Mouse (Mus musculus): ENCODE measurements around the gene Hcrtr1. TPM values are rescaled to one million over a fixed set of nuclear protein-coding genes. Genes with fewer than 3 reads are reported as not detected.

Gene Hcrtr1
- polyA plus RNA-seq, 1 experiment = 4.5 TPM

GRCm38 (mm10) chr4:130169411-130169971, 30.3 kb upstream of the Hcrtr1 start:
- no peak overlapping the region for H3K27ac ChIP-seq (ENCODE audit: insufficient read depth, low read length)
- no peak overlapping the region for H3K4me3 ChIP-seq (ENCODE audit: insufficient read depth, low read length)
- H3K4me1 ChIP-seq (ENCODE audit: control insufficient read depth, insufficient read depth, low read length) = no peaks in the 10 kb centered on the region
- TF ChIP-seq POLR2A (IDR thresholded peaks at IDR 0.05; ENCODE audit: extremely low read depth, insufficient read depth, low read length) (no peak), CTCF (IDR thresholded peaks at IDR 0.05; ENCODE audit: extremely low read depth, insufficient read depth, low read length) (no peak)

- H3K27ac ChIP-seq (ENCODE audit: insufficient read depth, low read length) = no peak overlapping the region
- H3K4me1 ChIP-seq (ENCODE audit: control insufficient read depth, insufficient read depth, low read length) = no peaks in the 10 kb centered on the region
- no peak for TF ChIP-seq CTCF (IDR thresholded peaks at IDR 0.05; ENCODE audit: extremely low read depth, insufficient read depth, low read length)
- no peak overlapping the region for H3K4me3 ChIP-seq (ENCODE audit: insufficient read depth, low read length)
Observed at GRCm38 (mm10) chr4:130168280-130169183, 29.4 kb upstream of the Hcrtr1 start.

- TF ChIP-seq CTCF (IDR thresholded peaks at IDR 0.05; ENCODE audit: extremely low read depth, insufficient read depth, low read length) (no peak), POLR2A (IDR thresholded peaks at IDR 0.05; ENCODE audit: extremely low read depth, insufficient read depth, low read length) (no peak)
- no peak overlapping the region for H3K4me3 ChIP-seq (ENCODE audit: insufficient read depth, low read length)
- H3K27ac ChIP-seq (ENCODE audit: insufficient read depth, low read length) = no peak overlapping the region
- no peaks in the 10 kb centered on the region for H3K4me1 ChIP-seq (ENCODE audit: control insufficient read depth, insufficient read depth, low read length)
Observed at GRCm38 (mm10) chr4:130167814-130168213, 28.7 kb upstream of the Hcrtr1 start.

GRCm38 (mm10) chr4:130167321-130167720, 28.2 kb upstream of the Hcrtr1 start:
- no peak overlapping the region for H3K27ac ChIP-seq (ENCODE audit: insufficient read depth, low read length)
- TF ChIP-seq POLR2A (IDR thresholded peaks at IDR 0.05; ENCODE audit: extremely low read depth, insufficient read depth, low read length) = no peak
- no peak for TF ChIP-seq CTCF (IDR thresholded peaks at IDR 0.05; ENCODE audit: extremely low read depth, insufficient read depth, low read length)
- H3K4me3 ChIP-seq (ENCODE audit: insufficient read depth, low read length) = no peak overlapping the region
- no peaks in the 10 kb centered on the region for H3K4me1 ChIP-seq (ENCODE audit: control insufficient read depth, insufficient read depth, low read length)

GRCm38 (mm10) chr4:130166592-130166991, 27.4 kb upstream of the Hcrtr1 start:
- TF ChIP-seq POLR2A (IDR thresholded peaks at IDR 0.05; ENCODE audit: extremely low read depth, insufficient read depth, low read length) (no peak), CTCF (IDR thresholded peaks at IDR 0.05; ENCODE audit: extremely low read depth, insufficient read depth, low read length) (no peak)
- Histone ChIP-seq H3K4me3 (ENCODE audit: insufficient read depth, low read length) (no peak overlapping the region), H3K27ac (ENCODE audit: insufficient read depth, low read length) (peak overlapping the region; percentile 48; the same call in 1 of the 2 replicates), H3K4me1 (ENCODE audit: control insufficient read depth, insufficient read depth, low read length) (no peaks in the 10 kb centered on the region)

GRCm38 (mm10) chr4:130166061-130166460, 26.9 kb upstream of the Hcrtr1 start:
- H3K27ac ChIP-seq (ENCODE audit: insufficient read depth, low read length) = no peak overlapping the region
- H3K4me1 ChIP-seq (ENCODE audit: control insufficient read depth, insufficient read depth, low read length) = no peaks in the 10 kb centered on the region
- TF ChIP-seq CTCF (IDR thresholded peaks at IDR 0.05; ENCODE audit: extremely low read depth, insufficient read depth, low read length) (no peak), POLR2A (IDR thresholded peaks at IDR 0.05; ENCODE audit: extremely low read depth, insufficient read depth, low read length) (no peak)
- H3K4me3 ChIP-seq (ENCODE audit: insufficient read depth, low read length) = no peak overlapping the region

- no peak overlapping the region for H3K4me3 ChIP-seq (ENCODE audit: insufficient read depth, low read length)
- H3K27ac ChIP-seq (ENCODE audit: insufficient read depth, low read length) = no peak overlapping the region
- no peaks in the 10 kb centered on the region for H3K4me1 ChIP-seq (ENCODE audit: control insufficient read depth, insufficient read depth, low read length)
- TF ChIP-seq POLR2A (IDR thresholded peaks at IDR 0.05; ENCODE audit: extremely low read depth, insufficient read depth, low read length) = no peak
- no peak for TF ChIP-seq CTCF (IDR thresholded peaks at IDR 0.05; ENCODE audit: extremely low read depth, insufficient read depth, low read length)
Observed at GRCm38 (mm10) chr4:130164121-130164520, 25.0 kb upstream of the Hcrtr1 start.

- no peaks in the 10 kb centered on the region for H3K4me1 ChIP-seq (ENCODE audit: control insufficient read depth, insufficient read depth, low read length)
- H3K27ac ChIP-seq (ENCODE audit: insufficient read depth, low read length) = peak overlapping the region; percentile 28; the same call in 1 of the 2 replicates
- TF ChIP-seq CTCF (IDR thresholded peaks at IDR 0.05; ENCODE audit: extremely low read depth, insufficient read depth, low read length) = no peak
- no peak for TF ChIP-seq POLR2A (IDR thresholded peaks at IDR 0.05; ENCODE audit: extremely low read depth, insufficient read depth, low read length)
- H3K4me3 ChIP-seq (ENCODE audit: insufficient read depth, low read length) = no peak overlapping the region
Observed at GRCm38 (mm10) chr4:130163391-130163861, 24.3 kb upstream of the Hcrtr1 start.

- H3K4me1 ChIP-seq (ENCODE audit: control insufficient read depth, insufficient read depth, low read length) = no peaks in the 10 kb centered on the region
- H3K27ac ChIP-seq (ENCODE audit: insufficient read depth, low read length) = no peak overlapping the region
- no peak for TF ChIP-seq POLR2A (IDR thresholded peaks at IDR 0.05; ENCODE audit: extremely low read depth, insufficient read depth, low read length)
- no peak for TF ChIP-seq CTCF (IDR thresholded peaks at IDR 0.05; ENCODE audit: extremely low read depth, insufficient read depth, low read length)
- no peak overlapping the region for H3K4me3 ChIP-seq (ENCODE audit: insufficient read depth, low read length)
Observed at GRCm38 (mm10) chr4:130161349-130161748, 22.2 kb upstream of the Hcrtr1 start.
